In genomic region chr1:177561716-177562588, GRCm38 (mm10) we compare ENCODE assay signal across 12 mouse cellular contexts.
DNase-seq lines count a peak whose midpoint lies in the region; ATAC-seq lines count a peak whose summit lies in the region.
"Had no signal": no experiment of that assay in that cellular context is flagged by ENCODE, and none has a peak within 500 bp of the region (broad histone marks: within the 10 kb centered on the region; RNA-seq: fewer than 3 reads in every experiment).

No protein-coding gene starts in this region.

- no peaks in the 10 kb centered on the region for H3K36me3 ChIP-seq in forebrain, embryonic 14.5 days (ENCODE audit: control insufficient read depth, insufficient read depth, low read length)
- H3K36me3 ChIP-seq in midbrain, embryonic 10.5 days, result no peaks in the 10 kb centered on the region
- H3K36me3 ChIP-seq in neural tube, embryonic 15.5 days, result no peaks in the 10 kb centered on the region
- H3K36me3 ChIP-seq: embryonic facial prominence, embryonic 15.5 days; intestine, embryonic 15.5 days; stomach, embryonic 15.5 days had no signal

- H3K9ac ChIP-seq in forebrain, embryonic 14.5 days (ENCODE audit: low read length), result no peak overlapping the region
- H3K9ac ChIP-seq in neural tube, embryonic 15.5 days (replicated peaks), result no peak overlapping the region
- H3K9ac ChIP-seq: embryonic facial prominence, embryonic 15.5 days; intestine, embryonic 15.5 days; stomach, embryonic 15.5 days had no signal

- H3K4me1 ChIP-seq in forebrain, embryonic 14.5 days (ENCODE audit: control insufficient read depth, insufficient read depth, low read length), result no peaks in the 10 kb centered on the region
- peaks cover 41% of the 10 kb centered on the region for H3K4me1 ChIP-seq in midbrain, embryonic 10.5 days
- peaks cover 18% of the 10 kb centered on the region for H3K4me1 ChIP-seq in neural tube, embryonic 15.5 days
- H3K4me1 ChIP-seq: embryonic facial prominence, embryonic 15.5 days; stomach, embryonic 15.5 days had no signal

- 49% methylated on average over 17 of the region's 17 CpGs for WGBS in forebrain, embryonic 14.5 days
- whole genome bisulfite sequencing in midbrain, embryonic 10.5 days, result 49% methylated on average over 17 of the region's 17 CpGs
- WGBS in neural tube, embryonic 15.5 days, result 12% methylated on average over 17 of the region's 17 CpGs

- H3K27ac ChIP-seq in forebrain, embryonic 14.5 days (ENCODE audit: low read depth, low read length), result no peak overlapping the region
- H3K27ac ChIP-seq in midbrain, embryonic 10.5 days (replicated peaks), result peak overlapping the region; percentile 55
- no peak overlapping the region for H3K27ac ChIP-seq in neural tube, embryonic 15.5 days (replicated peaks)
- H3K27ac ChIP-seq: embryonic facial prominence, embryonic 15.5 days; intestine, embryonic 15.5 days; stomach, embryonic 15.5 days had no signal

- H3K9me3 ChIP-seq in forebrain, embryonic 14.5 days (replicated peaks; ENCODE audit: control insufficient read depth, low read length), result no peaks in the 10 kb centered on the region
- no peaks in the 10 kb centered on the region for H3K9me3 ChIP-seq in midbrain, embryonic 10.5 days (replicated peaks)
- no peaks in the 10 kb centered on the region for H3K9me3 ChIP-seq in neural tube, embryonic 15.5 days (replicated peaks)
- H3K9me3 ChIP-seq: embryonic facial prominence, embryonic 15.5 days; intestine, embryonic 15.5 days; stomach, embryonic 15.5 days had no signal

- no peak overlapping the region for H3K4me3 ChIP-seq in forebrain, embryonic 14.5 days (ENCODE audit: low read depth, low read length)
- H3K4me3 ChIP-seq in midbrain, embryonic 10.5 days, result no peak overlapping the region
- no peak overlapping the region for H3K4me3 ChIP-seq in neural tube, embryonic 15.5 days (replicated peaks)
- H3K4me3 ChIP-seq: embryonic facial prominence, embryonic 15.5 days; intestine, embryonic 15.5 days; stomach, embryonic 15.5 days had no signal

- no peak overlapping the region for H3K4me2 ChIP-seq in forebrain, embryonic 14.5 days (ENCODE audit: low read length)
- H3K4me2 ChIP-seq in neural tube, embryonic 15.5 days, result peak overlapping the region; percentile 39
- H3K4me2 ChIP-seq: embryonic facial prominence, embryonic 15.5 days; heart, embryonic 11.5 days; intestine, embryonic 15.5 days; stomach, embryonic 15.5 days had no signal

- ATAC-seq in forebrain, embryonic 14.5 days, result peak; percentile 32; the same call in 1 of the 2 replicates
- peak; percentile 69; the same call in 1 of the 2 replicates for ATAC-seq in neural tube, embryonic 15.5 days (ENCODE audit: low FRiP score)
- ATAC-seq: intestine, embryonic 15.5 days had no signal

- DNase-seq in cerebellum, postnatal 14 days, result peak; percentile 35 to 56
- no peak for DNase-seq in cerebellum, adult 18-20 months
- DNase-seq in forebrain, embryonic 14.5 days (ENCODE audit: low spot score), result peak; percentile 51
- DNase-seq in midbrain, embryonic 10.5 days (ENCODE audit: low spot score), result peak; percentile 64
- DNase-seq in adipocyte (ENCODE audit: low spot score), result no peak
- DNase-seq in adrenal gland, postnatal 36 days, result no peak
- no peak for DNase-seq in cerebellum, adult 11 months

- no peaks in the 10 kb centered on the region for H3K27me3 ChIP-seq in forebrain, embryonic 14.5 days (replicated peaks; ENCODE audit: control insufficient read depth, insufficient read depth, low read length)
- peaks cover 20% of the 10 kb centered on the region for H3K27me3 ChIP-seq in midbrain, embryonic 10.5 days (ENCODE audit: low read depth, poor library complexity, severe bottlenecking)
- peaks cover under 1% of the 10 kb centered on the region; the same call in 1 of the 2 replicates for H3K27me3 ChIP-seq in neural tube, embryonic 15.5 days (replicated peaks)
- H3K27me3 ChIP-seq: embryonic facial prominence, embryonic 15.5 days; intestine, embryonic 15.5 days; stomach, embryonic 15.5 days had no signal

Comparison
In these comparisons a context has a peak if more than half of its experiments do, and no peak if none do; other contexts are left out.
1. DNase-seq: peak in cerebellum, postnatal 14 days (2 of 2), forebrain, embryonic 14.5 days (single experiment) and midbrain, embryonic 10.5 days (single experiment); none in cerebellum, adult 18-20 months (0 of 2), adipocyte (single experiment), adrenal gland, postnatal 36 days (0 of 2) and cerebellum, adult 11 months (single experiment).